Mouse (Mus musculus) lung, postnatal 4 days (tissue): ENCODE measurements around the gene Clec4a2.
"Not testable (repeated sequence)": the region's sequence is repeated elsewhere in the genome, so short reads cannot be mapped to it uniquely, and the experiment has no call there.

Source experiments
- DNase-seq, 2 experiments: peaks; one replicate each; pipeline ENCODE4 v3.0.0; 2021

Clec4a2 gene

DNA sequence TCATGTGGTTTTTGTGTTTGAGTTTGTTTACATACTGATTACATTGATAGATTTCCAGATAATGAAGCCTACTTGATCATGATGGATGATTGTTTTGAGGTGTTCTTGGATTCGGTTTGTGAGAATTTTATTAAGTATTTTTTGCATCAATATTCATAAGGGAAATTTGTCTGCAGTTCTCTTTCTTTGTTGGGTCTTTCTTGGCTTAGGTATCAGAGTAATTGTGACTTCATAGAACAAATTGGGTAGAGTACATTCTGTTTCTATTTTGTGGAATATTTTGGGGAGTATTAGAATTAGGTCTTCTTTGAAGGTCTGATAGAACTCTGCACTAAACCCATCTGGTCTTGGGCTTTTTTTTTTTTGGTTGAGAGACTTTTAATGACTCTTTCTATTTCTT is at the start of gene Clec4a2:
Clec4a2 (plus strand) TSS at position 301 of the 400 bp plus-strand sequence.
- DNase-seq: not testable (repeated sequence)

GRCm38 (mm10) chr6:123095125-123095843 is 10.9 kb upstream of the Clec4a2 start:
- DNase-seq: no peak

DNA sequence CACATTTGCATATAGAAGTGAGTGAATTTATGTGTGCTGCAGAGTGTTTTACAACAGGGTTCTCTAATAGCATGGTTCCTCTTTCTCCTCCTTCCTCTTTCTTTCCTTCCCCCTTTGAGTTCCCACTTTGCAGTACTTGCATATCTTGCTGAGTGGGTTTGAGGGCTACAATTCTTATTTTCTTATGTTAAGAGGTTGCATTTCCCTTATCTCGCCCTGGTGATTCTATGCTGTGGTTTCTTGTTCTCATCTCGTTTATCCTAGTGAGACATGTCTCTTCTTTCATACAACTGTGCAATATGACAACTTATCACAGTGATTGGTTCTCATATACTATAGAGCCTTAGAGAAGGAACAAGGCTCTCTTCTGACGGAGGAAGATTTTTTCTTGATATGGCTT is 17.0 kb downstream of the Clec4a2 start:
- DNase-seq: no peak

GRCm38 (mm10) chr6:123127173-123127572 is 20.9 kb downstream of the Clec4a2 start:
- no peak for DNase-seq

DNA sequence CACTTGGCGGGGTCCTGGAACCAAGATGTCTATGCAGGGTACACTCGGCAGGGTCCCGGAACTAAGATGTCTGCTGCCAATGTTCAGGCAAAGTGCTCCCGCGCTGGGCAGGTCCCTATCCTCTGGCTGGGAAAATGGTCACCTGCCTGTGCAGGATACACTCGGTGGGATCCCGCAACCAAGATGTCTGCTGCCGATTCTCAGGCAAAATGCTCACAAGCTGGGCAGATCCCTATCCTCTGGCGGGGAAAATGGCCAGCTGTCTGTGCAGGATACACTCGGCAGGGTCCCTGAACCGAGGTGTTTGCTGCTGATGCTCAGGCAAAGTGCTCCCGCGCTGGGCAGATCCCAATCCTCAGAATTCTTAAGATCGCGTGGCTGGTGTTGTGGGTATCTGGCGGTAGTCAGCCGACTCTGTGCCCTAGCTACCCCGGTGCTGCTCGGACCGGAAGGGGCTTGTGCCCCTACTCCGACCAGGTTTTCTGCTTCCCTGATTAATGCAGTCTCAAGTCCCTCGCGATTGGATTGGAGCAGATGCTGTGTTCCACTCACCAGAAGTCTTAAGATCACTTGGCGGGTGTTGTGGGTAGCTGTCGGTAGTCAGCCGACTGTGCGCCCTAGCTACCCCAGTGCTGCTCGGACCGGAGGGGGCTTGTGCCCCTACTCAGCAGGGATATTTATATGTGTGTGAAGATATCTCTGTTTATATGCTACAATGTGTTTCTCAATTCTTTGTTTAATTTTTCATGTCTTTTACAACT is 31.7 kb downstream of the Clec4a2 start:
- DNase-seq: not testable (repeated sequence)

GRCm38 (mm10) chr6:123170106-123170505 is 63.9 kb downstream of the Clec4a2 start:
- no peak for DNase-seq

DNA sequence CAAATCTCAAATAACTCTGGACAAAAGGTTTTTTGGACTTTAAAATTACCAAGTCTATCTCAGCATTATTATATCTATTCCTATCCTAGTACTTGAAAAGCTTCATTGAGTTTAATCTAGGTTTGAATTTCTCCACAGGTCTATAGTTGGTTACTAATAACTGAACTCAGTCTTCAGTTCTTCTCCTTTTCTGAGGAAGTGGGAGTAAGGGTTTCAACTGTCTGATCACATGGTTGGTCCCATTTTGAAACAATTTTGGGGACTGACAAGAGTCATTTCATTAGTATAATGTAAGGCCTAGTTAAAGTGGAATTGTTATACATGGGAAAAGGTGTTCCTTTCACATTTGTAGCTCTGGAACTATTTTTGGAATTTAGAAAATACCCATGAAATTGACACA is 64.8 kb downstream of the Clec4a2 start:
- DNase-seq: no peak

DNA sequence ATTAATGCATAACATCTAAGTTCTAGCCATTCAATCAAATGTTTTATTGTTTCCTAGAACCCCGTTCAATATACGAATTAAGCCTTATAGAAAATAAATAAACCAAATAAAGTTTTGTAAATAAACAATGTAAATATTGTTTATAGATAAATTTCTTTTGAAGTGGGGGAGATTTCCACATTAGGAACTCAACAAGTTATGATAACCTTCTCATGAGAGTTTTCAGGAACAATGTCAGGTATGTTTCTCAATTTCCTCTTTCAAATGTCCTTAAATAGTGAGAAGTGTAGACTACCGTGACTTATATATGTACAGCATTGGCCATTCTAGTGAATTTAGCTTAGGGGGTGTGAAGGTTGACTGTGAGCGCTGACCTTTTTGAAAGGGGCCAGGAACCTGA is 66.4 kb downstream of the Clec4a2 start, which contains the start of gene Clec4b2:
Clec4b2 (plus strand) TSS at position 301 of the 400 bp plus-strand sequence.
- DNase-seq: no peak

- DNase-seq: no peak
These were observed 69.3 kb downstream of the Clec4a2 start for GRCm38 (mm10) chr6:123175549-123175948.

GRCm38 (mm10) chr6:123184862-123185261 is 78.6 kb downstream of the Clec4a2 start:
- peak in 1 of 2 experiments; percentile 8 for DNase-seq
